Mouse (Mus musculus) C2C12 (cell line): ENCODE data around the gene Enoph1. TPM values are rescaled to one million over a fixed set of nuclear protein-coding genes. Genes with fewer than 3 reads are reported as not detected.

Experiments
- H3K27me3 ChIP-seq: one replicate; pipeline ENCODE4 v1.6.1; 2011; ENCODE audit not compliant: control insufficient read depth, insufficient read depth, insufficient read length
- H3K36me3 ChIP-seq: one replicate; pipeline ENCODE4 v1.6.1; 2011; ENCODE audit not compliant: control insufficient read depth, insufficient read depth
- H3K4me3 ChIP-seq: one replicate; pipeline ENCODE4 v1.5.1; 2011; ENCODE audit warnings: mild to moderate bottlenecking, control low read depth; ENCODE audit not compliant: poor library complexity, insufficient read depth, severe bottlenecking
- H3K79me2 ChIP-seq: one replicate; pipeline ENCODE4 v1.6.1; 2011; ENCODE audit not compliant: control insufficient read depth, insufficient read depth
- H3K79me3 ChIP-seq: one replicate; pipeline ENCODE4 v1.6.1; 2011; ENCODE audit warnings: low read depth, control low read depth
- H3ac ChIP-seq: one replicate; pipeline ENCODE3; 2011; ENCODE audit warnings: low read depth; ENCODE audit not compliant: control insufficient read depth, insufficient read length
- CEBPB ChIP-seq: IDR thresholded peaks from one replicate; pipeline ENCODE4 v1.6.1; 2011; ENCODE audit warnings: low read depth, mild to moderate bottlenecking, control low read depth, moderate library complexity
- CTCF ChIP-seq: IDR thresholded peaks from one replicate; pipeline ENCODE4 v1.5.1; 2011; ENCODE audit not compliant: control insufficient read depth, insufficient read depth, insufficient read length
- FOSL1 ChIP-seq: IDR thresholded peaks from one replicate; pipeline ENCODE4 v1.8.0; 2011; ENCODE audit warnings: mild to moderate bottlenecking, low read length; ENCODE audit not compliant: poor library complexity, insufficient read depth, severe bottlenecking
- MAX ChIP-seq: IDR thresholded peaks from one replicate; pipeline ENCODE4 v1.6.1; 2011; ENCODE audit warnings: mild to moderate bottlenecking, control low read depth
- MYOD1 ChIP-seq: IDR thresholded peaks from one replicate; pipeline ENCODE4 v1.6.1; 2011; ENCODE audit warnings: low read depth; ENCODE audit not compliant: control insufficient read depth, insufficient read length
- MYOG ChIP-seq: IDR thresholded peaks from one replicate; pipeline ENCODE4 v1.6.1; 2011; ENCODE audit not compliant: control insufficient read depth, insufficient read length; ENCODE audit errors: extremely low read depth
- USF1 ChIP-seq: IDR thresholded peaks from one replicate; pipeline ENCODE4 v1.6.1; 2011; ENCODE audit warnings: low read depth, mild to moderate bottlenecking, control low read depth, moderate library complexity
- polyA plus RNA-seq: library from polyadenylated mRNA; unstranded; fragments of >200 nt; fragmentation: generic; extraction: Trizol; gene quantifications from one replicate; pipeline ENCODE4 v1.2.1, GENCODE M21; 2012; ENCODE audit warnings: missing spikeins

Enoph1 gene
- polyA plus RNA-seq, 1 experiment = 35.3 TPM

GRCm38 (mm10) chr5:100041272-100041671 lies 1.5 kb downstream of the Enoph1 start:
- peaks cover 97% of the 10 kb centered on the region for H3K79me2 ChIP-seq
- no peak overlapping the region for H3ac ChIP-seq
- no peaks in the 10 kb centered on the region for H3K27me3 ChIP-seq
- peaks cover 17% of the 10 kb centered on the region for H3K36me3 ChIP-seq
- no peak for TF ChIP-seq USF1
- no peak for TF ChIP-seq CTCF
- no peak for TF ChIP-seq MYOD1
- no peak for TF ChIP-seq MAX
- no peak for TF ChIP-seq CEBPB
- no peak for TF ChIP-seq MYOG
- TF ChIP-seq FOSL1 = no peak
- H3K4me3 ChIP-seq = peak overlapping the region; percentile 85
- H3K79me3 ChIP-seq = peaks cover 83% of the 10 kb centered on the region

GRCm38 (mm10) chr5:100042467-100042866 lies 2.7 kb downstream of the Enoph1 start:
- Histone ChIP-seq H3K36me3 (peaks cover 5% of the 10 kb centered on the region), H3K27me3 (no peaks in the 10 kb centered on the region), H3K79me3 (peaks cover 81% of the 10 kb centered on the region), H3K79me2 (peaks cover 97% of the 10 kb centered on the region), H3K4me3 (no peak overlapping the region), H3ac (no peak overlapping the region)
- TF ChIP-seq MYOG = no peak
- TF ChIP-seq MAX = no peak

GRCm38 (mm10) chr5:100043361-100043760 lies 3.6 kb downstream of the Enoph1 start:
- no peaks in the 10 kb centered on the region for H3K36me3 ChIP-seq
- peaks cover 97% of the 10 kb centered on the region for H3K79me2 ChIP-seq
- peaks cover 81% of the 10 kb centered on the region for H3K79me3 ChIP-seq
- TF ChIP-seq USF1 = no peak
- TF ChIP-seq MYOD1 = no peak
- TF ChIP-seq FOSL1 = no peak
- TF ChIP-seq MAX = no peak
- TF ChIP-seq MYOG = no peak
- no peak for TF ChIP-seq CEBPB
- H3ac ChIP-seq = no peak overlapping the region
- H3K27me3 ChIP-seq = no peaks in the 10 kb centered on the region
- no peak overlapping the region for H3K4me3 ChIP-seq

- Histone ChIP-seq H3K36me3 (no peaks in the 10 kb centered on the region), H3K79me2 (peaks cover 98% of the 10 kb centered on the region), H3K27me3 (no peaks in the 10 kb centered on the region), H3ac (no peak overlapping the region), H3K4me3 (no peak overlapping the region), H3K79me3 (peaks cover 86% of the 10 kb centered on the region)
- TF ChIP-seq CTCF = no peak
- TF ChIP-seq CEBPB = no peak
- TF ChIP-seq USF1 = no peak
- TF ChIP-seq MAX = no peak
- no peak for TF ChIP-seq MYOD1
- TF ChIP-seq MYOG = no peak
- no peak for TF ChIP-seq FOSL1
Observed at GRCm38 (mm10) chr5:100044030-100044429, 4.2 kb downstream of the Enoph1 start.

- Histone ChIP-seq H3K79me3 (peaks cover 92% of the 10 kb centered on the region), H3K27me3 (no peaks in the 10 kb centered on the region), H3K4me3 (no peak overlapping the region), H3ac (no peak overlapping the region), H3K36me3 (no peaks in the 10 kb centered on the region), H3K79me2 (peaks cover 99% of the 10 kb centered on the region)
- TF ChIP-seq FOSL1 = no peak
- TF ChIP-seq MAX = no peak
- TF ChIP-seq CTCF = no peak
- no peak for TF ChIP-seq CEBPB
- no peak for TF ChIP-seq MYOD1
- TF ChIP-seq USF1 = no peak
- TF ChIP-seq MYOG = no peak
Observed at GRCm38 (mm10) chr5:100044621-100045020, 4.8 kb downstream of the Enoph1 start.

GRCm38 (mm10) chr5:100046096-100046495 lies 6.3 kb downstream of the Enoph1 start:
- TF ChIP-seq MYOG (no peak), CEBPB (no peak), MYOD1 (no peak), CTCF (no peak), USF1 (no peak), FOSL1 (no peak), MAX (no peak)
- Histone ChIP-seq H3K79me2 (peaks cover 100% of the 10 kb centered on the region), H3ac (no peak overlapping the region), H3K4me3 (no peak overlapping the region), H3K36me3 (peaks cover 3% of the 10 kb centered on the region), H3K27me3 (no peaks in the 10 kb centered on the region), H3K79me3 (peaks cover 91% of the 10 kb centered on the region)
